Mouse (Mus musculus) bone marrow macrophage, adult 2 months (primary cell): ENCODE measurements around the gene Hspbap1.

Experiments
- CTCF ChIP-seq: IDR thresholded peaks from 2 replicates; pipeline ENCODE4 v1.5.1; 2012; ENCODE audit warnings: low read depth, mild to moderate bottlenecking, low read length, moderate library complexity
- POLR2A ChIP-seq: IDR thresholded peaks from 2 replicates; pipeline ENCODE4 v1.6.1; 2012; ENCODE audit warnings: mild to moderate bottlenecking, low read depth, low read length, borderline replicate concordance

- TF ChIP-seq POLR2A (no peak), CTCF (no peak)
Observed at GRCm38 (mm10) chr16:35765449-35765848, 4.7 kb upstream of the Hspbap1 start.
